Mouse (Mus musculus) liver, postnatal 0 days (tissue): ENCODE data around the gene Rpl7l1.

Experiments used
- CTCF ChIP-seq: sonication (generic); IDR thresholded peaks from 2 replicates; pipeline ENCODE4 v1.5.1; 2016; ENCODE audit warnings: antibody characterized with exemption, low read depth
- EP300 ChIP-seq: IDR thresholded peaks from 2 replicates; pipeline ENCODE4 v1.6.1; 2016; ENCODE audit warnings: antibody characterized with exemption, low read depth, mild to moderate bottlenecking

DNA sequence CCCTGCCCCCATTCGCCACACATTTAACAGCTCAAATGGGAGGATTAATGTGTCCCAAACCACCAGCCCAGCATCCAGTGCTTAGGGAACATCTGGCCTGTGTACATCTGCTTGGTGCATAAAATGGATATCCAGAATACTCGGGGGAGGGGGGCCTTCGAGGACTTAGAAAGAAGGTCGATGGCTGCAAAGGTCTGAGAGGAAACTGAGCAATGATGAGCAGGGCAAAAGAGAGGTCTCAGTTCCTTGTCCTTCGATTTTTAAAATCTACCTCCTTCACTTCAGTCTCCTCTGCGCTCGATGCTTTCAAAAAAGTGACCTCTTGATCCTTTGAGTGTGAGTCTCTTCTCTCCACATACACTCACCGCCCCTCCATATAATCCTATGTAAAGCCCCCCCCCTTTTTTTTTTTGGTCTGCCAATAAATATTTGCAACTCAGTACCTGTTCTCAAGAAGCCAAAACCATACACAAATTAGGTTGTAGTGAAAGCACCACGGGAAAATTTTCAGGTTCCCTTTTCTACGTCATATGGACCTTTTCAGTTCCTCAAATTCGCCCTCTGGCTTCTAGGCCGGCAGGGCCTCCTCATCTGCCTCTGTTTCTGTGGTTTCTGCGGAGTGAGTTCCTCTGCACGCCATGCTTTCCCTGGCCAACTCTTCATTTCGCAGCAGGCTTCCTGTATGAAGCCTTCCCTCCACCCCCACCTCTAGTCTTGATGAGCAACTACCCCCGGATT is 31.2 kb downstream of the Rpl7l1 start:
- TF ChIP-seq CTCF (no peak), EP300 (no peak)
